Mouse (Mus musculus): ENCODE data around the gene Trp53bp1.

Gene Trp53bp1

GRCm38 (mm10) chr2:121249758-121250157 is 21.4 kb downstream of the Trp53bp1 start:
- DNase-seq (ENCODE audit: low spot score): no peak

GRCm38 (mm10) chr2:121244099-121244498 is 27.1 kb downstream of the Trp53bp1 start:
- DNase-seq (ENCODE audit: low spot score): no peak

- no peak for DNase-seq (ENCODE audit: low spot score)
Observed at GRCm38 (mm10) chr2:121239426-121239825, 31.8 kb downstream of the Trp53bp1 start.

GRCm38 (mm10) chr2:121235460-121236072 is 35.6 kb downstream of the Trp53bp1 start:
- DNase-seq (ENCODE audit: low spot score): no peak

GRCm38 (mm10) chr2:121228135-121228534 is 43.1 kb downstream of the Trp53bp1 start:
- DNase-seq (ENCODE audit: low spot score): no peak

GRCm38 (mm10) chr2:121223010-121223409 is 48.2 kb downstream of the Trp53bp1 start:
- no peak for DNase-seq (ENCODE audit: low spot score)

- no peak for DNase-seq (ENCODE audit: low spot score)
Observed at GRCm38 (mm10) chr2:121219994-121220393, 51.2 kb downstream of the Trp53bp1 start.

- DNase-seq (ENCODE audit: low spot score): no peak
Observed at GRCm38 (mm10) chr2:121219177-121219576, 52.0 kb downstream of the Trp53bp1 start.

- no peak for DNase-seq (ENCODE audit: low spot score)
Observed at GRCm38 (mm10) chr2:121214491-121214890, 56.7 kb downstream of the Trp53bp1 start.

GRCm38 (mm10) chr2:121206541-121206940 is 64.7 kb downstream of the Trp53bp1 start:
- DNase-seq (ENCODE audit: low spot score): no peak

GRCm38 (mm10) chr2:121204276-121204675 is 66.9 kb downstream of the Trp53bp1 start:
- no peak for DNase-seq (ENCODE audit: low spot score)

- no peak for DNase-seq (ENCODE audit: low spot score)
Observed at GRCm38 (mm10) chr2:121195466-121195865, 75.7 kb downstream of the Trp53bp1 start.

GRCm38 (mm10) chr2:121188530-121188929 is 82.7 kb downstream of the Trp53bp1 start:
- DNase-seq (ENCODE audit: low spot score): no peak

GRCm38 (mm10) chr2:121184142-121184541 is 87.1 kb downstream of the Trp53bp1 start:
- DNase-seq (ENCODE audit: low spot score): no peak

- DNase-seq (ENCODE audit: low spot score): no peak
Observed at GRCm38 (mm10) chr2:121183431-121183830, 87.8 kb downstream of the Trp53bp1 start.

GRCm38 (mm10) chr2:121178828-121179479 is 92.3 kb downstream of the Trp53bp1 start:
- no peak for DNase-seq (ENCODE audit: low spot score)

- peak; percentile 95 for DNase-seq (ENCODE audit: low spot score)
Observed at GRCm38 (mm10) chr2:121170980-121171742, 100.0 kb downstream of the Trp53bp1 start, which contains the start of gene Zscan29. Gene Zscan29, minus strand, starts transcription at chr2:121171125.

- DNase-seq (ENCODE audit: low spot score): peak; percentile 66
Observed at GRCm38 (mm10) chr2:121170481-121170971, 100.7 kb downstream of the Trp53bp1 start, which contains the start of gene Tubgcp4. Gene Tubgcp4, plus strand, starts transcription at chr2:121170654.

- DNase-seq (ENCODE audit: low spot score): peak; percentile 40
Observed at GRCm38 (mm10) chr2:121169902-121170301, 101.3 kb downstream of the Trp53bp1 start.

GRCm38 (mm10) chr2:121169173-121169572 is 102.0 kb downstream of the Trp53bp1 start:
- no peak for DNase-seq (ENCODE audit: low spot score)

GRCm38 (mm10) chr2:121153100-121153499 is 118.1 kb downstream of the Trp53bp1 start:
- peak; percentile 21 for DNase-seq (ENCODE audit: low spot score)

GRCm38 (mm10) chr2:121149679-121150078 is 121.5 kb downstream of the Trp53bp1 start:
- DNase-seq (ENCODE audit: low spot score): no peak

Measured in embryo, embryonic 10.5 days (tissue).